Mouse (Mus musculus) limb, embryonic 14.5 days (tissue): ENCODE results near the gene Ctxn1. TPM values are rescaled to one million over a fixed set of nuclear protein-coding genes. Genes with fewer than 3 reads are reported as not detected.

ENCODE experiments used
- ATAC-seq: fragments of 200-750 bp; cut with Nextera tagmentation; 2 replicates; pipeline ENCODE4 v1.8.0; 2017; ENCODE audit warnings: low read depth, moderate number of reproducible peaks, moderate TSS enrichment; ENCODE audit not compliant: low FRiP score
- DNase-seq: peaks from one replicate; pipeline ENCODE4 v3.0.0-alpha.2; 2015; ENCODE audit warnings: low spot score
- H3K27ac ChIP-seq: fragments of 300-500 bp; sonication (generic); replicated peaks from 2 replicates; pipeline ENCODE4 v1.5.1; 2014; ENCODE audit warnings: low read depth, mild to moderate bottlenecking, low read length, moderate library complexity, mixed read lengths
- H3K27me3 ChIP-seq: fragments of 300-500 bp; sonication (generic); 2 replicates; pipeline ENCODE4 v1.6.1; 2014; ENCODE audit warnings: low read length, mixed read lengths; ENCODE audit not compliant: control insufficient read depth, insufficient read depth
- H3K36me3 ChIP-seq: fragments of 300-500 bp; sonication (generic); 2 replicates; pipeline ENCODE4 v1.6.1; 2014; ENCODE audit warnings: mild to moderate bottlenecking, low read length, moderate library complexity, mixed read lengths; ENCODE audit not compliant: control insufficient read depth, insufficient read depth
- H3K4me1 ChIP-seq: fragments of 300-500 bp; sonication (generic); 2 replicates; pipeline ENCODE4 v1.6.1; 2014; ENCODE audit warnings: antibody characterized with exemption, low read length, mixed read lengths; ENCODE audit not compliant: control insufficient read depth, insufficient read depth
- H3K4me2 ChIP-seq: fragments of 300-500 bp; sonication (generic); replicated peaks from 2 replicates; pipeline ENCODE4 v1.6.1; 2014; ENCODE audit warnings: low read depth, mild to moderate bottlenecking, low read length, moderate library complexity; ENCODE audit not compliant: severe bottlenecking
- H3K4me3 ChIP-seq: fragments of 300-500 bp; sonication (generic); replicated peaks from 2 replicates; pipeline ENCODE4 v1.5.1; 2014; ENCODE audit warnings: low read length
- H3K9ac ChIP-seq: fragments of 300-500 bp; sonication (generic); 2 replicates; pipeline ENCODE4 v1.6.1; 2014; ENCODE audit warnings: mild to moderate bottlenecking, low read depth, low read length, moderate library complexity; ENCODE audit not compliant: severe bottlenecking
- H3K9me3 ChIP-seq: fragments of 300-500 bp; sonication (generic); 2 replicates; pipeline ENCODE4 v1.6.1; 2016; ENCODE audit warnings: low read length; ENCODE audit not compliant: control insufficient read depth
- POLR2A ChIP-seq: fragments of 200-500 bp; IDR thresholded peaks from 2 replicates; pipeline ENCODE4 v1.8.0; 2012; ENCODE audit warnings: inconsistent platforms, mild to moderate bottlenecking, moderate library complexity, borderline replicate concordance; ENCODE audit not compliant: insufficient read depth, insufficient read length; ENCODE audit errors: extremely low read depth
- WGBS: fragments of 180-500 bp; shearing (Covaris S2); extraction: QIAGEN DNeasy Blood & Tissue Kit; methylation state at CpG from one replicate; pipeline ENCODE4 v1.1.7; 2014; 5-methylcytosine and 5-hydroxymethylcytosine counted together
- polyA plus RNA-seq, 2 experiments: library from polyadenylated mRNA; depleted of rRNA in 1 of 2; stranded (reverse) in 1 of 2; unstranded in 1 of 2; fragments of >200 nt; fragmentation: Nextera tagmentation in 1 of 2; extraction: Ambion mirVana in 1 of 2; gene quantifications; 2 replicates each; pipeline versions ENCODE4 v1.2.1 to v1.2.3; 2012 to 2014

Ctxn1 gene
- polyA plus RNA-seq, 2 experiments = 54.9 to 102 TPM

- no peak for ATAC-seq
- H3K27ac ChIP-seq = no peak within 1 kb of the TSS
- peaks cover 14% of the 10 kb centered on the region for H3K4me1 ChIP-seq
- peaks cover 59% of the 10 kb centered on the region for H3K36me3 ChIP-seq
- TF ChIP-seq POLR2A = no peak
- H3K9me3 ChIP-seq = no peaks in the 10 kb centered on the region
- no peak within 1 kb of the TSS for H3K4me3 ChIP-seq
- H3K9ac ChIP-seq = peak within 1 kb of the TSS; percentile 25; the same call in 1 of the 2 replicates
- no peak for DNase-seq
- H3K27me3 ChIP-seq = no peaks in the 10 kb centered on the region
- WGBS = 83% methylated on average over 15 of the region's 15 CpGs
- H3K4me2 ChIP-seq = no peak within 1 kb of the TSS
Measured at GRCm38 (mm10) chr8:4247951-4248540, 11.0 kb downstream of the Ctxn1 start, which contains the start of gene Tgfbr3l. Gene Tgfbr3l (plus strand): TSS chr8:4248214.

GRCm38 (mm10) chr8:4247241-4247640 lies 11.8 kb downstream of the Ctxn1 start:
- no peaks in the 10 kb centered on the region for H3K9me3 ChIP-seq
- peaks cover 14% of the 10 kb centered on the region for H3K4me1 ChIP-seq
- no peak overlapping the region for H3K27ac ChIP-seq
- no peak overlapping the region for H3K4me3 ChIP-seq
- no peak overlapping the region for H3K9ac ChIP-seq
- no peaks in the 10 kb centered on the region for H3K27me3 ChIP-seq
- no peak for DNase-seq
- peaks cover 67% of the 10 kb centered on the region for H3K36me3 ChIP-seq
- no peak overlapping the region for H3K4me2 ChIP-seq
- ATAC-seq = no peak
- TF ChIP-seq POLR2A = no peak
- WGBS = 96% methylated on average over 8 of the region's 8 CpGs

DNA sequence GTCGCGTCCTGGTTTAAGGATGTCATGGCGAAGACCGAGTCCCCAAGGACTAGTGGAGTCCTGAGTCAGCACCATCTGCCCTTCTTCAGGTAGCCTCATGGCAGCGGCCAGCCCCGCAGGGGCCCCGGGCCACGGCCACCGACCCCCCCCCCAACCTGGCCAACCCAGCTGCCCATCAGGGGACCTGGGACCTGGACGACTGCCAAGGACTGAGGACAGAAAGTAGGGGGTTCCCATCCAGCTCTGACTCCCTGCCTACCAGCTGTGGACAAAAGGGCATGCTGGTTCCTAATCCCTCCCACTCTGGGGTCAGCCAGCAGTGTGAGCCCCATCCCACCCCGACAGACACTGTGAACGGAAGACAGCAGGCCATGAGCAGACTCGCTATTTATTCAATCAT lies 13.3 kb downstream of the Ctxn1 start:
- peaks cover 14% of the 10 kb centered on the region for H3K4me1 ChIP-seq
- ATAC-seq (no peak), DNase-seq (no peak)
- no peaks in the 10 kb centered on the region for H3K9me3 ChIP-seq
- H3K4me3 ChIP-seq = no peak overlapping the region
- H3K27ac ChIP-seq = no peak overlapping the region
- peaks cover 80% of the 10 kb centered on the region for H3K36me3 ChIP-seq
- no peak for TF ChIP-seq POLR2A
- no peaks in the 10 kb centered on the region for H3K27me3 ChIP-seq
- H3K4me2 ChIP-seq = no peak overlapping the region
- no peak overlapping the region for H3K9ac ChIP-seq
- WGBS = 90% methylated on average over 11 of the region's 13 CpGs

- Histone ChIP-seq H3K27ac (no peak overlapping the region), H3K9ac (no peak overlapping the region), H3K4me1 (peaks cover 14% of the 10 kb centered on the region), H3K4me3 (no peak overlapping the region), H3K9me3 (no peaks in the 10 kb centered on the region), H3K4me2 (no peak overlapping the region), H3K36me3 (peaks cover 80% of the 10 kb centered on the region), H3K27me3 (no peaks in the 10 kb centered on the region)
- DNase-seq (no peak), ATAC-seq (no peak)
- TF ChIP-seq POLR2A = no peak
- WGBS = 94% methylated on average over 5 of the region's 5 CpGs
Measured at GRCm38 (mm10) chr8:4245061-4245460, 14.0 kb downstream of the Ctxn1 start.

DNA sequence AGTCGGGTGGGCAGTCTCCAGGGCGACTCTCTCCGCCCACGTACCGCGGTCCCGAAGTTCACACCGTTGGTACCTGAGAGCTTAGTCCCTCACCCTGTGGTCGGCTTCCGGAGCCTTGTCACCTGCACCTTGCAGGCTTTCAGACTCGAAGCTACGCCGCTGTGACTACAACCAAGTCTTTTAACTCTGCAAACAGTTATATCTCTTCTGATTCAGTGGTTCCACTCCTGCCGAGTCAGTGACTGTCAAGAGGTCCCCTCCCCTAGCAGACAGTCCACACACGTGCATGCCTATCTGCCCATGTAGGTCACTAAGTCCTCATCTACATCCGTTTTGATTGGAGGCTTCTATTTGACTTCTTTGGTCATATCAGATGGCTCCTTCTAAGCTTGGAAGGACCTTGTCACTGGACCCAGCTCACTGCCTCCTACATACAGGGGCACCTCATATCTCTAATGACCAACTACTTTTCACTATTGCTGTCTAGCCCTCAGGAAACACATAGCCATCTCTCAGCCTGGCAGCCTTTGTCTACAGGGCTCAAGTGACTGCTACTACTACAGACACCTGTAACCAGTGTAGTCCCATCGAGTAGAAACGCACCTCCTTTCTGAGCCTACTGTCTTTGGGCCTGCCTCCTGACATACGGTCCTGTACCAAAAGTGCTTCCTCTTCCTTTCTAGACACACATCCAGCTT lies 19.7 kb downstream of the Ctxn1 start:
- no peak for TF ChIP-seq POLR2A
- Histone ChIP-seq H3K4me2 (peak overlapping the region; percentile 86), H3K4me3 (peak overlapping the region; percentile 82), H3K27ac (peak overlapping the region; percentile 84; the same call in 1 of the 2 replicates), H3K9ac (peak overlapping the region; percentile 88), H3K27me3 (no peaks in the 10 kb centered on the region), H3K9me3 (no peaks in the 10 kb centered on the region), H3K4me1 (peaks cover 16% of the 10 kb centered on the region), H3K36me3 (peaks cover 34% of the 10 kb centered on the region)
- WGBS = 13% methylated on average over 19 of the region's 19 CpGs
- DNase-seq = no peak
- no peak for ATAC-seq
